Mouse (Mus musculus) hindbrain, embryonic 16.5 days (tissue): Measurements from ENCODE around the gene Ptpru. TPM values are rescaled to one million over a fixed set of nuclear protein-coding genes. Genes with fewer than 3 reads are reported as not detected.

Experiments used
- ATAC-seq: fragments of 200-750 bp; cut with Nextera tagmentation; 2 replicates; pipeline ENCODE4 v1.8.0; 2017; ENCODE audit warnings: moderate TSS enrichment, moderate library complexity
- H3K27ac ChIP-seq: fragments of 300-500 bp; sonication (generic); 2 replicates; pipeline ENCODE4 v1.5.1; 2014; ENCODE audit warnings: low read depth, mild to moderate bottlenecking, control low read depth, low read length, moderate library complexity
- H3K27me3 ChIP-seq: fragments of 300-500 bp; sonication (generic); replicated peaks from 2 replicates; pipeline ENCODE4 v1.6.1; 2014; ENCODE audit warnings: low read length; ENCODE audit not compliant: control insufficient read depth, insufficient read depth
- H3K36me3 ChIP-seq: fragments of 300-500 bp; sonication (generic); 2 replicates; pipeline ENCODE4 v1.6.1; 2014; ENCODE audit warnings: mild to moderate bottlenecking, low read length, moderate library complexity, mixed read lengths; ENCODE audit not compliant: control insufficient read depth, insufficient read depth
- H3K4me1 ChIP-seq: fragments of 300-500 bp; sonication (generic); 2 replicates; pipeline ENCODE4 v1.6.1; 2014; ENCODE audit warnings: low read depth, low read length; ENCODE audit not compliant: control insufficient read depth, insufficient read depth
- H3K4me2 ChIP-seq: fragments of 300-500 bp; sonication (generic); 2 replicates; pipeline ENCODE4 v1.6.1; 2014; ENCODE audit warnings: mild to moderate bottlenecking, low read length, control low read depth, moderate library complexity
- H3K4me3 ChIP-seq: fragments of 300-500 bp; sonication (generic); 2 replicates; pipeline ENCODE4 v1.5.1; 2014; ENCODE audit warnings: mild to moderate bottlenecking, low read length, control low read depth, moderate library complexity
- H3K9ac ChIP-seq: fragments of 300-500 bp; sonication (generic); 2 replicates; pipeline ENCODE4 v1.6.1; 2014; ENCODE audit warnings: low read depth, mild to moderate bottlenecking, control low read depth, low read length, moderate library complexity
- H3K9me3 ChIP-seq: fragments of 300-500 bp; sonication (generic); 2 replicates; pipeline ENCODE4 v1.6.1; 2014; ENCODE audit warnings: mild to moderate bottlenecking, low read length, moderate library complexity; ENCODE audit not compliant: control insufficient read depth
- whole genome bisulfite sequencing: fragments of 180-500 bp; shearing (Covaris S2); extraction: QIAGEN DNeasy Blood & Tissue Kit; methylation state at CpG from one replicate; pipeline ENCODE4 v1.1.7; 2014; 5-methylcytosine and 5-hydroxymethylcytosine counted together
- polyA plus RNA-seq: library from polyadenylated mRNA; unstranded; fragments of >200 nt; fragmentation: Nextera tagmentation; extraction: Ambion mirVana; gene quantifications from 2 replicates; pipeline ENCODE4 v1.2.1, GENCODE M21; 2015

The Ptpru gene
- polyA plus RNA-seq, 1 experiment from 2014 or later = 25.0 TPM

GRCm38 (mm10) chr4:131781023-131781422 is 57.1 kb downstream of the Ptpru start:
- no peak; the same call in 1 of the 2 replicates for ATAC-seq
- no peak overlapping the region for H3K9ac ChIP-seq
- H3K4me2 ChIP-seq = no peak overlapping the region
- no peak overlapping the region for H3K4me3 ChIP-seq
- H3K4me1 ChIP-seq = no peaks in the 10 kb centered on the region
- no peaks in the 10 kb centered on the region for H3K27me3 ChIP-seq
- 53% methylated on average over 3 of the region's 3 CpGs for WGBS
- no peak overlapping the region for H3K27ac ChIP-seq
- H3K9me3 ChIP-seq = no peaks in the 10 kb centered on the region
- no peaks in the 10 kb centered on the region for H3K36me3 ChIP-seq

DNA sequence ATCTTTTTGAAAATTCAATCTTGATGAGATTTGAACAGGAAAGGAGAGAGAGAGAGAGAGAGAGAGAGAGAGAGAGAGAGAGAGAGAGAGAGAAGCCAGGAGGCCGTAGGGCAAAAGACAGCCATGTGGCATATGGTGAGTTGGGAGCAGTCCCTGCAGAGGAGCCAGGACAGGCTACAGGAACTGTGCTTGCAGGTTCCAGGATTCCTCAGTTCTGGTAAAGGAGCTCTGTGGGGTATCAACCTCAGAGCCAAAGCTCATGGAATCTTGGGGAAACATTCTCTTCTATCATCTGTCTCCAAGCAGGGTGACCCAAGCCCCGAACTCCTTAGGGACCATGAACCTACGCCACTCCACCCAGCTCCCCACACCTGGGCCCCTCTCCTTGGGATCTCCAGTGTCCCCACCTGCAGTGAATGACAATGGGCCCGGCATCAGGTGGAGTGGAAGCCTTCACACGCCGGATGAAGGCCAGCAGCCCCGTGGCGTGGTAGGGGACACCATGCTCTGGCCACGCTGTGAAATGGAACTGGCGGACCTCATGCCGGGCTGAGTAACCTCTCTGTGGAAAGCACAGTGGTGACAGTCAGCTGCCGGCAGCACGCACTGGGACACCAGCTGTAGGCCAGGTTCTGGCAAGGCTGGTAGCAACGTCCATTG is 59.3 kb downstream of the Ptpru start:
- Histone ChIP-seq H3K4me1 (no peaks in the 10 kb centered on the region), H3K27ac (no peak overlapping the region), H3K4me3 (no peak overlapping the region), H3K36me3 (no peaks in the 10 kb centered on the region), H3K9me3 (no peaks in the 10 kb centered on the region), H3K9ac (no peak overlapping the region), H3K4me2 (no peak overlapping the region), H3K27me3 (no peaks in the 10 kb centered on the region)
- 85% methylated on average over 14 of the region's 14 CpGs for WGBS
- no peak for ATAC-seq

DNA sequence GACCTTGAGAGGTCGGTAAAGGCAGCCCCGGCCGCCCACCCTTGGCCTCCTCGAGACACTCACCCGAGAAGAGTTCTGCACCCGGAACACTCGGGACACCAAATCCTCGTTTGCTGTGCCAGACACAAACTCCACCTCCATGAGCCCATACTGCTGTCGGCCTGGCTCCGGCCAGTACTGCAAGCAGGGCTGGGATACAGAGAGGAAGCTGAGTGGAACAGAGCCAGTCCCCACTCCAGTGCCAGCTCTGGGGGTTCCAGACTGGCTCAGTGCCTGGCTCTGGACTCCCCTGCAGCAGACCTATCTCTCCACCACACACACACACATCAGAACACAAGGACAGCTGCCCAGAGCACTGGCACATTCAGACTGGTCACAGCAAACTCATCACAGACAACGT is 66.7 kb downstream of the Ptpru start:
- peak; percentile 81 for ATAC-seq
- 69% methylated on average over 11 of the region's 11 CpGs for WGBS
- H3K27ac ChIP-seq = no peak overlapping the region
- H3K27me3 ChIP-seq = no peaks in the 10 kb centered on the region
- H3K4me2 ChIP-seq = no peak overlapping the region
- H3K9ac ChIP-seq = no peak overlapping the region
- no peaks in the 10 kb centered on the region for H3K36me3 ChIP-seq
- no peaks in the 10 kb centered on the region for H3K4me1 ChIP-seq
- H3K9me3 ChIP-seq = no peaks in the 10 kb centered on the region
- H3K4me3 ChIP-seq = no peak overlapping the region

- no peak overlapping the region for H3K9ac ChIP-seq
- H3K27ac ChIP-seq = no peak overlapping the region
- H3K4me2 ChIP-seq = no peak overlapping the region
- H3K36me3 ChIP-seq = no peaks in the 10 kb centered on the region
- 82% methylated on average over 7 of the region's 7 CpGs for WGBS
- H3K4me3 ChIP-seq = no peak overlapping the region
- no peak for ATAC-seq
- H3K9me3 ChIP-seq = no peaks in the 10 kb centered on the region
- peaks cover 4% of the 10 kb centered on the region; the same call in 1 of the 2 replicates for H3K4me1 ChIP-seq
- no peaks in the 10 kb centered on the region for H3K27me3 ChIP-seq
These were observed 74.2 kb downstream of the Ptpru start for GRCm38 (mm10) chr4:131763911-131764310.

DNA sequence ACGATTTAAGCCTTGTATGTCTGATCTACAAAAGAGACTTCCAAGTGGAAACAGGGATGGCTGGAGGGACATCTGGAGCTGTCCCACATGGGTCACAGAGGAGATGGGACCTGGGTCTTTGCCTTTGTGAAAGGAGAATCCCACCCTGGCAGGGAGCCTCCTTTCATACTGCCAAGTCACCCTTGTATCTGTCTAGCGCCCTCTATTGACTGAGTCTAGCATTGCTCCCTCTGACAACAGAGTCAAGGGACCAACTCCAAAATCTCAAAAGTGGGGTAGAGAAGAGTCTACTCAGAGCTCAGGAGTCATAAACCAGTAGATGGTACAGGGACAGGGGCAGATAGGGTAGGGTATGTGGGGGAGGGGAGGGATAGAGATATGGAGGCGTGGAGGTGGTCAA is 74.6 kb downstream of the Ptpru start:
- Histone ChIP-seq H3K27ac (no peak overlapping the region), H3K27me3 (no peaks in the 10 kb centered on the region), H3K4me3 (no peak overlapping the region), H3K4me1 (peaks cover 4% of the 10 kb centered on the region; the same call in 1 of the 2 replicates), H3K36me3 (no peaks in the 10 kb centered on the region), H3K4me2 (no peak overlapping the region), H3K9ac (no peak overlapping the region), H3K9me3 (no peaks in the 10 kb centered on the region)
- 75% methylated on average over 3 of the region's 3 CpGs for WGBS
- ATAC-seq = no peak

GRCm38 (mm10) chr4:131762211-131762784 is 75.8 kb downstream of the Ptpru start:
- Histone ChIP-seq H3K36me3 (no peaks in the 10 kb centered on the region), H3K4me1 (peaks cover 4% of the 10 kb centered on the region; the same call in 1 of the 2 replicates), H3K27me3 (no peaks in the 10 kb centered on the region), H3K9ac (no peak overlapping the region), H3K27ac (no peak overlapping the region), H3K9me3 (no peaks in the 10 kb centered on the region), H3K4me2 (no peak overlapping the region), H3K4me3 (no peak overlapping the region)
- no peak for ATAC-seq
- WGBS = 73% methylated on average over 8 of the region's 8 CpGs

DNA sequence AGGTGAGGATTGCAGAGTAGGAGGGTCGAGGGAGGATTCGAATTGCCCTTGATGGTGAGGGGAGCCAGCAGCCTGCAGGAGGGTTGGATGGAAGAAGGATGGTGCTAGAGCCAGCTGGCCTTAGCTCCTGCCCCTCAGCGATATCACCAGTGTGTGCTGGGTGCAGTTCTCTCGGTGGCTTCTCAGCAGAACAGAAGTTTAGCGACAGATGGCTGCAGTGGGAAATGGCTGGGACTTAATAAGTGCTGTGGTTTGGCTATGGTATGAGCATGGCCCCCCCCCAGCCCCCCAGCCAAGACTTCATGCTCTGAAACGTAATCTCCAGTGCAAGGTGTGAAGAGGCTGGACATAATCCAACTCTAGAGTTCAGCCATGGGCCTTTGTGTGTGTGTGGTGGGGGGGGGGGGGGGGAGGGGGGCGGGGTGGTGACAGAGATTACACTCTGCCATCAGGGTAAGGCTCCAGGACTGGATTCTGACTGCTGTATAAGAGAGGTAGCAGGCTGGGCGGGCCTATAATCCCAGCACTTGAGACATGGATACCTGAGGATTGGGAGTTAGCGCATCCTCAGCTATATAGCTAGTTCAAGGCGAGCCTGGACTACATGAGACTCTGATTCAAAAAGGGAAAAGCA is 85.8 kb downstream of the Ptpru start:
- H3K36me3 ChIP-seq = no peaks in the 10 kb centered on the region
- H3K27ac ChIP-seq = no peak overlapping the region
- no peaks in the 10 kb centered on the region for H3K27me3 ChIP-seq
- no peak overlapping the region for H3K4me2 ChIP-seq
- peak; percentile 56; the same call in 1 of the 2 replicates for ATAC-seq
- H3K4me1 ChIP-seq = peaks cover 6% of the 10 kb centered on the region; the same call in 1 of the 2 replicates
- WGBS = 52% methylated on average over 10 of the region's 10 CpGs
- H3K4me3 ChIP-seq = no peak overlapping the region
- H3K9me3 ChIP-seq = no peaks in the 10 kb centered on the region
- H3K9ac ChIP-seq = no peak overlapping the region

DNA sequence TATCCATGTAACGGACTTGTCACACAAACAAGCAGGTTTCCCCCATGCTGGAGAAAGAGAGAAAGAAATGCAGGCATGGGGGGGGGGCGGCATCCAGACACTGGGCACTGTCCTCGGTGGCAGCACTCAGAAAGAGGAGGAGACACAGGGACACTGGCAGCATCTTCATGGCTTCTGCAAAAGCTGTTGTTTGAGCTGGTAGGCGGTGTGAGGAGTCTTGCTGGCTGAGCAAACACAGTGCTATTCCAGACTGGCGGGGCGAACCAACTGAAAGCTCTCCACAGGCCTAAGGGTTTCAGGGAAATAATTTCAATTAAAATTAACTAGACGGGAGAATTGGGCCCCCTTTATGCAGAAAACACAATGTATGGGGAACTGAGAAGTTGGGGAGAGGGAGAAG is 86.5 kb downstream of the Ptpru start:
- Histone ChIP-seq H3K9me3 (no peaks in the 10 kb centered on the region), H3K27me3 (no peaks in the 10 kb centered on the region), H3K27ac (no peak overlapping the region), H3K4me3 (no peak overlapping the region), H3K9ac (no peak overlapping the region), H3K4me2 (no peak overlapping the region), H3K36me3 (no peaks in the 10 kb centered on the region), H3K4me1 (peaks cover 6% of the 10 kb centered on the region; the same call in 1 of the 2 replicates)
- ATAC-seq = no peak
- WGBS = 52% methylated on average over 7 of the region's 7 CpGs

DNA sequence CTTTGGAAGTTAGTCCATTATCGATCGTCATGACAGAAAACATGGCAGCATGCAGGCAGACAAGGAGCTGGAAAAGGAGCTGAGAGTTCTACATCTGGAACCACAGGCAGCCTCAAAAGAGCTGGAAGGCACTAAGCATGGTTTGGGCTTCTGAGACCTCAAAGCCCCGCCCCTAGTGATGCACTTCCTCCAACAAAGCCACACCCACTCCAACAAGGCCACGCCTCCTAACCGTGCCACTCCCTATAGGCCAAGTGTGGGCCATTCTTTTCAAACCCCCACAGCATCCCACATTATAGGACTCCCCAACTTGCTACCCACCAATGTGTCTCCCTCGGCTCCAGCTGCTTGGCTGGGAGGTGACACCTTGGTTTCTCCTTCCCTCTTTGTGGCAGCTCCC is 88.3 kb downstream of the Ptpru start:
- H3K4me3 ChIP-seq = no peak overlapping the region
- no peaks in the 10 kb centered on the region for H3K36me3 ChIP-seq
- H3K9me3 ChIP-seq = no peaks in the 10 kb centered on the region
- H3K27me3 ChIP-seq = no peaks in the 10 kb centered on the region
- peaks cover 6% of the 10 kb centered on the region; the same call in 1 of the 2 replicates for H3K4me1 ChIP-seq
- ATAC-seq = no peak
- H3K27ac ChIP-seq = no peak overlapping the region
- H3K9ac ChIP-seq = no peak overlapping the region
- no peak overlapping the region for H3K4me2 ChIP-seq
- WGBS = 88% methylated on average over 6 of the region's 6 CpGs
